Comparison of ENCODE assay signal across 31 mouse cellular contexts in genomic region chr15:101418950-101419349, GRCm38 (mm10). TPM values are rescaled to one million over a fixed set of nuclear protein-coding genes. Genes with fewer than 3 reads are reported as not detected.
DNase-seq lines count a peak whose midpoint lies in the region; ATAC-seq and TF ChIP-seq lines count a peak whose summit lies in the region.
"Had no signal": no experiment of that assay in that cellular context is flagged by ENCODE, and none has a peak within 500 bp of the region (broad histone marks: within the 10 kb centered on the region; RNA-seq: fewer than 3 reads in every experiment).

No protein-coding gene starts in this region.

- H3K27me3 ChIP-seq in embryonic facial prominence, embryonic 14.5 days (replicated peaks; ENCODE audit: control insufficient read depth, insufficient read depth, low read length), result no peaks in the 10 kb centered on the region
- peaks cover 3% of the 10 kb centered on the region for H3K27me3 ChIP-seq in embryonic facial prominence, embryonic 10.5 days (replicated peaks; ENCODE audit: low read depth, poor library complexity, severe bottlenecking)
- no peaks in the 10 kb centered on the region for H3K27me3 ChIP-seq in heart, adult 2 months (ENCODE audit: control insufficient read depth, insufficient read depth, low read length)
- no peaks in the 10 kb centered on the region for H3K27me3 ChIP-seq in forebrain, postnatal 0 days (ENCODE audit: insufficient read depth, low read length)

- H3K9ac ChIP-seq in embryonic facial prominence, embryonic 14.5 days (ENCODE audit: low read depth, low read length), result no peak overlapping the region
- H3K9ac ChIP-seq in heart, adult 2 months (ENCODE audit: low read depth, low read length), result no peak overlapping the region
- H3K9ac ChIP-seq in forebrain, postnatal 0 days, result no peak overlapping the region
- H3K9ac ChIP-seq: heart, embryonic 15.5 days; liver, postnatal 0 days; neural tube, embryonic 15.5 days had no signal

- no peak for TF ChIP-seq CTCF in heart, adult 2 months (IDR thresholded peaks at IDR 0.05)
- TF ChIP-seq CTCF in forebrain, postnatal 0 days (IDR thresholded peaks at IDR 0.05; ENCODE audit: low read depth), result no peak

- no peaks in the 10 kb centered on the region for H3K9me3 ChIP-seq in embryonic facial prominence, embryonic 14.5 days (ENCODE audit: control insufficient read depth, low read length)
- H3K9me3 ChIP-seq in embryonic facial prominence, embryonic 10.5 days, result no peaks in the 10 kb centered on the region
- no peaks in the 10 kb centered on the region for H3K9me3 ChIP-seq in forebrain, postnatal 0 days (ENCODE audit: low read length)
- H3K9me3 ChIP-seq: heart, embryonic 15.5 days; midbrain, embryonic 10.5 days; neural tube, embryonic 15.5 days had no signal

- DNase-seq in embryonic facial prominence, embryonic 14.5 days (ENCODE audit: low spot score), result peak; percentile 54
- no peak for DNase-seq in embryonic facial prominence, embryonic 10.5 days (ENCODE audit: low spot score)
- DNase-seq in heart, postnatal 4 days, result peak; percentile 25
- DNase-seq in heart, adult 2 months, result no peak
- peak; percentile 25 to 72 for DNase-seq in left cerebral cortex, postnatal 14 days (ENCODE audit: low spot score in 2 of 2)
- DNase-seq in left cerebral cortex, adult 9 months (ENCODE audit: low spot score in 2 of 2), result no peak
- DNase-seq in forebrain, postnatal 0 days, result peak; percentile 49
- DNase-seq in urinary bladder, postnatal 14 days (ENCODE audit: low spot score), result no peak
- DNase-seq: adrenal gland, postnatal 25 days; cerebellum, adult 11 months; cerebellum, adult 9-11 months; gastrocnemius, postnatal 36 days; kidney, adult 11 months; kidney, postnatal 4 days; liver, postnatal 0 days; right cerebral cortex, adult 18-20 months; right cerebral cortex, postnatal 4 days; thymus, adult 2 months had no signal

- no peak for TF ChIP-seq EP300 in heart, adult 2 months (IDR thresholded peaks at IDR 0.05; ENCODE audit: insufficient read depth, low read depth, low read length)

- H3K4me1 ChIP-seq in embryonic facial prominence, embryonic 14.5 days (ENCODE audit: control insufficient read depth, insufficient read depth, low read length), result no peaks in the 10 kb centered on the region
- H3K4me1 ChIP-seq in embryonic facial prominence, embryonic 10.5 days, result peaks cover 18% of the 10 kb centered on the region
- no peaks in the 10 kb centered on the region for H3K4me1 ChIP-seq in heart, adult 2 months (ENCODE audit: control insufficient read depth, insufficient read depth, low read length)
- H3K4me1 ChIP-seq in forebrain, postnatal 0 days (ENCODE audit: insufficient read depth), result no peaks in the 10 kb centered on the region

- no peak for TF ChIP-seq POLR2A in heart, adult 2 months (IDR thresholded peaks at IDR 0.05; ENCODE audit: insufficient read depth, low read depth, low read length)

- H3K4me2 ChIP-seq in embryonic facial prominence, embryonic 14.5 days (ENCODE audit: low read depth, low read length), result no peak overlapping the region
- H3K4me2 ChIP-seq in forebrain, postnatal 0 days (ENCODE audit: low read depth), result no peak overlapping the region
- H3K4me2 ChIP-seq: heart, embryonic 15.5 days; liver, embryonic 11.5 days; neural tube, embryonic 15.5 days had no signal

- ATAC-seq in embryonic facial prominence, embryonic 14.5 days (ENCODE audit: low read depth), result no peak; the same call in 1 of the 2 replicates
- ATAC-seq in forebrain, postnatal 0 days, result peak; percentile 90
- ATAC-seq: liver, postnatal 0 days; lung, postnatal 0 days had no signal

- 63% methylated on average over 4 of the region's 4 CpGs for WGBS in embryonic facial prominence, embryonic 14.5 days
- 86% methylated on average over 4 of the region's 4 CpGs for WGBS in embryonic facial prominence, embryonic 10.5 days
- 72% methylated on average over 4 of the region's 4 CpGs for WGBS in heart, adult 2 months
- WGBS in forebrain, postnatal 0 days, result 74% methylated on average over 4 of the region's 4 CpGs

- no peak overlapping the region for H3K27ac ChIP-seq in embryonic facial prominence, embryonic 14.5 days (replicated peaks; ENCODE audit: low read depth, low read length)
- no peak overlapping the region for H3K27ac ChIP-seq in embryonic facial prominence, embryonic 10.5 days (replicated peaks)
- no peak overlapping the region for H3K27ac ChIP-seq in heart, adult 2 months
- H3K27ac ChIP-seq in forebrain, postnatal 0 days (ENCODE audit: low read depth, low read length), result no peak overlapping the region
- H3K27ac ChIP-seq: heart, embryonic 15.5 days; left cerebral cortex, adult 2 months; macrophage; midbrain, embryonic 10.5 days; neural tube, embryonic 15.5 days had no signal

- intact Hi-C loops in heart, adult 2 months (cut with DNase I), result no loop called here
- intact Hi-C loops in left cerebral cortex, postnatal 14 days (cut with DNase I), result no loop called here

- no peaks in the 10 kb centered on the region for H3K79me2 ChIP-seq in heart, adult 2 months (replicated peaks; ENCODE audit: control insufficient read depth, insufficient read depth, low read length)

- H3K4me3 ChIP-seq in embryonic facial prominence, embryonic 14.5 days (ENCODE audit: low read depth, low read length), result no peak overlapping the region
- no peak overlapping the region for H3K4me3 ChIP-seq in embryonic facial prominence, embryonic 10.5 days
- H3K4me3 ChIP-seq in heart, adult 2 months, result no peak overlapping the region
- no peak overlapping the region for H3K4me3 ChIP-seq in forebrain, postnatal 0 days (ENCODE audit: low read depth, low read length)
- H3K4me3 ChIP-seq: heart, embryonic 15.5 days; left cerebral cortex, adult 2 months; midbrain, embryonic 10.5 days; neural tube, embryonic 15.5 days had no signal

- no peaks in the 10 kb centered on the region for H3K36me3 ChIP-seq in embryonic facial prominence, embryonic 14.5 days (ENCODE audit: control insufficient read depth, insufficient read depth, low read length)
- no peaks in the 10 kb centered on the region for H3K36me3 ChIP-seq in embryonic facial prominence, embryonic 10.5 days (replicated peaks)
- H3K36me3 ChIP-seq in heart, adult 2 months (ENCODE audit: control insufficient read depth, insufficient read depth, low read length), result no peaks in the 10 kb centered on the region
- H3K36me3 ChIP-seq in forebrain, postnatal 0 days (ENCODE audit: insufficient read depth), result no peaks in the 10 kb centered on the region
- H3K36me3 ChIP-seq: heart, embryonic 15.5 days; midbrain, embryonic 10.5 days; neural tube, embryonic 15.5 days had no signal

RNA-seq across cellular contexts. Expression of gene Krt7, which starts 8.1 kb away (rescaled TPM):
- 25.1 and 33.0 TPM in 2 replicates for polyA plus RNA-seq in embryonic facial prominence, embryonic 14.5 days (2014; fragmentation: Nextera tagmentation; extraction: Ambion mirVana)
- 16.2 and 17.4 TPM in 2 replicates for polyA plus RNA-seq in embryonic facial prominence, embryonic 10.5 days (2016; fragmentation: Nextera tagmentation; extraction: Ambion mirVana)
- 1 to 10 TPM; 9.3 to 10.0 TPM for total RNA-seq in heart, postnatal 4 days (2021)
- 1 to 10 TPM; 2.5 to 3.1 TPM for total RNA-seq in heart, adult 2 months (2021)
- 2.6 and 3.3 TPM in 2 replicates for polyA plus RNA-seq in heart, adult 2 months (2012; rRNA removed)
- under 1 TPM; 0.22 to 0.30 TPM for total RNA-seq in left cerebral cortex, postnatal 14 days (2021)
- total RNA-seq in forebrain, postnatal 0 days (2014; rRNA removed), result 0.29 and 0.31 TPM in 2 replicates
- 0.24 and 0.47 TPM in 2 replicates for polyA plus RNA-seq in forebrain, postnatal 0 days (2015; fragmentation: Nextera tagmentation; extraction: Ambion mirVana)
- polyA plus RNA-seq: macrophage had no signal

RNA-seq across cellular contexts. Expression of gene Krt87, which starts 19.7 kb away (rescaled TPM):
- polyA plus RNA-seq in embryonic facial prominence, embryonic 14.5 days (2014; fragmentation: Nextera tagmentation; extraction: Ambion mirVana), result 0.43 and 0.86 TPM in 2 replicates
- polyA plus RNA-seq in embryonic facial prominence, embryonic 10.5 days (2016; fragmentation: Nextera tagmentation; extraction: Ambion mirVana), result 0.12 TPM in 1 of 2 replicates, not detected in the other
- not detected for total RNA-seq in heart, postnatal 4 days (2021)
- not detected for total RNA-seq in heart, adult 2 months (2021)
- not detected in 2 replicates for polyA plus RNA-seq in heart, adult 2 months (2012; rRNA removed)
- total RNA-seq in left cerebral cortex, postnatal 14 days (2021), result under 1 TPM in 1 of 2 experiments, not detected in 1; 0.15 TPM
- 0.15 and 0.52 TPM in 2 replicates for total RNA-seq in forebrain, postnatal 0 days (2014; rRNA removed)
- 0.36 and 0.38 TPM in 2 replicates for polyA plus RNA-seq in forebrain, postnatal 0 days (2015; fragmentation: Nextera tagmentation; extraction: Ambion mirVana)
- total RNA-seq: adrenal gland, postnatal 25 days; gastrocnemius, postnatal 36 days had no signal
- polyA plus RNA-seq: heart, embryonic 15.5 days; limb, embryonic 11.5 days; liver, embryonic 11.5 days; liver, postnatal 0 days; macrophage; midbrain, embryonic 10.5 days had no signal

RNA-seq across cellular contexts. Expression of gene Krt88, which starts 28.6 kb away (rescaled TPM):
- polyA plus RNA-seq in embryonic facial prominence, embryonic 14.5 days (2014; fragmentation: Nextera tagmentation; extraction: Ambion mirVana), result not detected in 2 replicates
- polyA plus RNA-seq in embryonic facial prominence, embryonic 10.5 days (2016; fragmentation: Nextera tagmentation; extraction: Ambion mirVana), result not detected in 2 replicates
- not detected for total RNA-seq in heart, postnatal 4 days (2021)
- not detected for total RNA-seq in heart, adult 2 months (2021)
- polyA plus RNA-seq in heart, adult 2 months (2012; rRNA removed), result not detected in 2 replicates
- total RNA-seq in left cerebral cortex, postnatal 14 days (2021), result not detected
- total RNA-seq in forebrain, postnatal 0 days (2014; rRNA removed), result not detected in 2 replicates
- polyA plus RNA-seq in forebrain, postnatal 0 days (2015; fragmentation: Nextera tagmentation; extraction: Ambion mirVana), result not detected in 2 replicates
- total RNA-seq: adrenal gland, postnatal 25 days; common myeloid progenitor, adult 5-6 weeks; gastrocnemius, postnatal 36 days; left cerebral cortex, adult 2 months had no signal
- polyA plus RNA-seq: heart, embryonic 15.5 days; hindbrain, embryonic 11.5 days; kidney, embryonic 16.5 days; limb, embryonic 11.5 days; liver, embryonic 11.5 days; liver, postnatal 0 days; macrophage; midbrain, embryonic 10.5 days; neural tube, embryonic 15.5 days; thymus, adult 2 months had no signal

RNA-seq across cellular contexts. Expression of gene Krt81, which starts 44.6 kb away (rescaled TPM):
- not detected in 2 replicates for polyA plus RNA-seq in embryonic facial prominence, embryonic 14.5 days (2014; fragmentation: Nextera tagmentation; extraction: Ambion mirVana)
- polyA plus RNA-seq in embryonic facial prominence, embryonic 10.5 days (2016; fragmentation: Nextera tagmentation; extraction: Ambion mirVana), result not detected in 2 replicates
- total RNA-seq in heart, postnatal 4 days (2021), result not detected
- total RNA-seq in heart, adult 2 months (2021), result not detected
- not detected in 2 replicates for polyA plus RNA-seq in heart, adult 2 months (2012; rRNA removed)
- total RNA-seq in left cerebral cortex, postnatal 14 days (2021), result not detected
- not detected in 2 replicates for total RNA-seq in forebrain, postnatal 0 days (2014; rRNA removed)
- polyA plus RNA-seq in forebrain, postnatal 0 days (2015; fragmentation: Nextera tagmentation; extraction: Ambion mirVana), result not detected in 2 replicates
- total RNA-seq: adrenal gland, postnatal 25 days; common myeloid progenitor, adult 5-6 weeks; gastrocnemius, postnatal 36 days; left cerebral cortex, adult 2 months had no signal
- polyA plus RNA-seq: heart, embryonic 15.5 days; hindbrain, embryonic 11.5 days; kidney, embryonic 16.5 days; limb, embryonic 11.5 days; liver, embryonic 11.5 days; liver, postnatal 0 days; lung, postnatal 0 days; macrophage; midbrain, embryonic 10.5 days; neural tube, embryonic 15.5 days; stomach, embryonic 16.5 days; urinary bladder, adult 2 months had no signal

RNA-seq across cellular contexts. Expression of gene Krt80, which starts 49.0 kb away (rescaled TPM):
- polyA plus RNA-seq in embryonic facial prominence, embryonic 14.5 days (2014; fragmentation: Nextera tagmentation; extraction: Ambion mirVana), result 5.5 and 9.5 TPM in 2 replicates
- polyA plus RNA-seq in embryonic facial prominence, embryonic 10.5 days (2016; fragmentation: Nextera tagmentation; extraction: Ambion mirVana), result 0.04 and 0.16 TPM in 2 replicates
- total RNA-seq in heart, postnatal 4 days (2021), result 10 to 100 TPM; 10.1 to 11.2 TPM
- total RNA-seq in heart, adult 2 months (2021), result 1 to 10 TPM; 2.2 to 2.8 TPM
- 2.0 and 3.2 TPM in 2 replicates for polyA plus RNA-seq in heart, adult 2 months (2012; rRNA removed)
- total RNA-seq in left cerebral cortex, postnatal 14 days (2021), result 1 to 10 TPM; 1.6 to 1.9 TPM
- total RNA-seq in forebrain, postnatal 0 days (2014; rRNA removed), result 0.29 TPM in 1 of 2 replicates, not detected in the other
- 0.16 and 0.23 TPM in 2 replicates for polyA plus RNA-seq in forebrain, postnatal 0 days (2015; fragmentation: Nextera tagmentation; extraction: Ambion mirVana)
- polyA plus RNA-seq: limb, embryonic 11.5 days; liver, embryonic 11.5 days had no signal

Comparison
In these comparisons a context has a peak if more than half of its experiments do, and no peak if none do; other contexts are left out.
1. DNase-seq: peak in embryonic facial prominence, embryonic 14.5 days (single experiment), heart, postnatal 4 days (single experiment), left cerebral cortex, postnatal 14 days (2 of 2) and forebrain, postnatal 0 days (single experiment); none in embryonic facial prominence, embryonic 10.5 days (single experiment), heart, adult 2 months (0 of 2), left cerebral cortex, adult 9 months (0 of 2) and urinary bladder, postnatal 14 days (single experiment).